Mouse (Mus musculus) liver, postnatal 0 days (tissue): ENCODE results near the gene Phactr2.

ENCODE experiments used
- CTCF ChIP-seq: sonication (generic); IDR thresholded peaks from 2 replicates; pipeline ENCODE4 v1.5.1; 2016; ENCODE audit warnings: antibody characterized with exemption, low read depth
- EP300 ChIP-seq: IDR thresholded peaks from 2 replicates; pipeline ENCODE4 v1.6.1; 2016; ENCODE audit warnings: antibody characterized with exemption, low read depth, mild to moderate bottlenecking

DNA sequence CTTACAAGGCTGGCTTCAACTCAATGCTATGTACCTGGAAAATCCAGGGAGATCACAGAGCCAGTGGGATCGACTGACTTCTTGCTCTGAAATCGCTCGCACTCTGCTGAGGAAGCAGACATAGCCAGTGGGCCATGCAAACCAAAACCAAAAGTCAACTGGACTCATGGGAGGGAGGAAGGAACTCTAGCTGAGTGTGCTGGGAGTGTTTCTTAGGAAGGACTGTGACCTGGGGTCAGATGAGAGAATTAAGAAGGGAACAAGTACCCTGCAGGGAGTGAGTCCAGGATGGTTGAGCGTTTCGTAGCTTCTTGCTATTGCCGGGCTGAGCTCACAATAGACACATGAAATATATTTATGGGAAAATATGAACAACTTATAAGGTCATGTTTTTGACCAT is 174.0 kb downstream of the Phactr2 start:
- TF ChIP-seq CTCF (no peak), EP300 (no peak)
